Mouse (Mus musculus) forebrain, embryonic 11.5 days (tissue): Measurements from ENCODE around the gene Nop53. TPM values are rescaled to one million over a fixed set of nuclear protein-coding genes. Genes with fewer than 3 reads are reported as not detected.
A peak's percentile ranks its signal among the peaks of the same experiment; 100 is the strongest.

Experiments used
- ATAC-seq: fragments of 200-750 bp; cut with Nextera tagmentation; replicated peaks from 2 replicates; pipeline ENCODE4 v1.8.0; 2017; ENCODE audit warnings: moderate TSS enrichment; ENCODE audit not compliant: low FRiP score
- DNase-seq: peaks from one replicate; pipeline ENCODE4 v3.0.0-alpha.2; 2017; ENCODE audit warnings: low spot score
- H3K27ac ChIP-seq: fragments of 300-500 bp; sonication (generic); 2 replicates; pipeline ENCODE4 v1.5.1; 2014; ENCODE audit warnings: low read depth, low read length
- H3K27me3 ChIP-seq: fragments of 300-500 bp; sonication (generic); 2 replicates; pipeline ENCODE4 v1.6.1; 2014; ENCODE audit warnings: mild to moderate bottlenecking, low read length, mixed read lengths; ENCODE audit not compliant: control insufficient read depth, insufficient read depth
- H3K36me3 ChIP-seq: fragments of 300-500 bp; sonication (generic); 2 replicates; pipeline ENCODE4 v1.6.1; 2014; ENCODE audit warnings: mild to moderate bottlenecking, low read length, moderate library complexity, mixed read lengths; ENCODE audit not compliant: control insufficient read depth, insufficient read depth
- H3K4me1 ChIP-seq: fragments of 300-500 bp; sonication (generic); replicated peaks from 2 replicates; pipeline ENCODE4 v1.6.1; 2014; ENCODE audit warnings: low read length, mixed read lengths; ENCODE audit not compliant: control insufficient read depth, insufficient read depth
- H3K4me2 ChIP-seq: fragments of 300-500 bp; sonication (generic); 2 replicates; pipeline ENCODE4 v1.6.1; 2014; ENCODE audit warnings: low read depth, mild to moderate bottlenecking, low read length, moderate library complexity, mixed read lengths; ENCODE audit not compliant: severe bottlenecking
- H3K4me3 ChIP-seq: fragments of 300-500 bp; sonication (generic); 2 replicates; pipeline ENCODE4 v1.5.1; 2014; ENCODE audit warnings: low read depth, low read length
- H3K9ac ChIP-seq: fragments of 300-500 bp; sonication (generic); 2 replicates; pipeline ENCODE4 v1.6.1; 2014; ENCODE audit warnings: low read length
- H3K9me3 ChIP-seq: fragments of 300-500 bp; sonication (generic); 2 replicates; pipeline ENCODE4 v1.6.1; 2016; ENCODE audit warnings: low read length, mixed read lengths; ENCODE audit not compliant: control insufficient read depth
- WGBS: fragments of 180-500 bp; shearing (Covaris S2); extraction: QIAGEN DNeasy Blood & Tissue Kit; methylation state at CpG from one replicate; pipeline ENCODE4 v1.1.7; 2014; 5-methylcytosine and 5-hydroxymethylcytosine counted together
- polyA plus RNA-seq: library from polyadenylated mRNA; unstranded; fragments of >200 nt; fragmentation: Nextera tagmentation; extraction: Ambion mirVana; gene quantifications from 2 replicates; pipeline ENCODE4 v1.2.1, GENCODE M21; 2014

Nop53 gene
- polyA plus RNA-seq: 169 and 174 TPM in 2 replicates

GRCm38 (mm10) chr7:15945721-15946536 is at the start of gene Nop53:
Gene Nop53 (minus strand): TSS chr7:15946074.
- 2% methylated on average over 59 of the region's 59 CpGs for WGBS
- Histone ChIP-seq H3K27ac (peak within 1 kb of the TSS; percentile 84), H3K36me3 (peaks cover 9% of the 10 kb centered on the region; the same call in 1 of the 2 replicates), H3K4me2 (peak within 1 kb of the TSS; percentile 82), H3K9ac (peak within 1 kb of the TSS; percentile 80), H3K9me3 (no peaks in the 10 kb centered on the region), H3K4me1 (no peaks in the 10 kb centered on the region), H3K4me3 (peak within 1 kb of the TSS; percentile 68), H3K27me3 (no peaks in the 10 kb centered on the region)
- DNase-seq (peak; percentile 94), ATAC-seq (peak; percentile 95)

- Histone ChIP-seq H3K36me3 (peaks cover 2% of the 10 kb centered on the region), H3K4me2 (no peak overlapping the region), H3K27me3 (no peaks in the 10 kb centered on the region), H3K4me1 (no peaks in the 10 kb centered on the region), H3K27ac (no peak overlapping the region), H3K9me3 (no peaks in the 10 kb centered on the region), H3K9ac (no peak overlapping the region), H3K4me3 (no peak overlapping the region)
- ATAC-seq (no peak), DNase-seq (no peak)
- WGBS: 91% methylated on average over 4 of the region's 4 CpGs
These were observed 47.9 kb upstream of the Nop53 start for GRCm38 (mm10) chr7:15993789-15994188.

GRCm38 (mm10) chr7:15993152-15993551 is 47.3 kb upstream of the Nop53 start:
- Histone ChIP-seq H3K9ac (no peak overlapping the region), H3K27me3 (no peaks in the 10 kb centered on the region), H3K4me3 (no peak overlapping the region), H3K9me3 (no peaks in the 10 kb centered on the region), H3K4me1 (no peaks in the 10 kb centered on the region), H3K36me3 (peaks cover 4% of the 10 kb centered on the region), H3K27ac (no peak overlapping the region), H3K4me2 (no peak overlapping the region)
- ATAC-seq (no peak), DNase-seq (no peak)
- 90% methylated on average over 3 of the region's 3 CpGs for WGBS

GRCm38 (mm10) chr7:15991764-15992163 is 45.9 kb upstream of the Nop53 start:
- H3K9me3 ChIP-seq: no peaks in the 10 kb centered on the region
- no peak overlapping the region for H3K27ac ChIP-seq
- no peak overlapping the region for H3K4me2 ChIP-seq
- no peaks in the 10 kb centered on the region for H3K4me1 ChIP-seq
- no peak for ATAC-seq
- 90% methylated on average over 3 of the region's 3 CpGs for WGBS
- H3K4me3 ChIP-seq: no peak overlapping the region
- H3K36me3 ChIP-seq: peaks cover 15% of the 10 kb centered on the region
- no peaks in the 10 kb centered on the region for H3K27me3 ChIP-seq
- DNase-seq: no peak
- no peak overlapping the region for H3K9ac ChIP-seq

- H3K27ac ChIP-seq: no peak overlapping the region
- H3K4me3 ChIP-seq: no peak overlapping the region
- no peak for DNase-seq
- no peaks in the 10 kb centered on the region for H3K4me1 ChIP-seq
- no peak overlapping the region for H3K9ac ChIP-seq
- no peak overlapping the region for H3K4me2 ChIP-seq
- H3K27me3 ChIP-seq: no peaks in the 10 kb centered on the region
- no peaks in the 10 kb centered on the region for H3K9me3 ChIP-seq
- 97% methylated on average over 16 of the region's 16 CpGs for WGBS
- no peak for ATAC-seq
- H3K36me3 ChIP-seq: peaks cover 12% of the 10 kb centered on the region
These were observed 41.9 kb upstream of the Nop53 start for GRCm38 (mm10) chr7:15987661-15988356.

- H3K27ac ChIP-seq: no peak overlapping the region
- no peak overlapping the region for H3K4me2 ChIP-seq
- peaks cover 16% of the 10 kb centered on the region for H3K36me3 ChIP-seq
- no peak overlapping the region for H3K4me3 ChIP-seq
- H3K27me3 ChIP-seq: no peaks in the 10 kb centered on the region
- no peak overlapping the region for H3K9ac ChIP-seq
- DNase-seq (no peak), ATAC-seq (no peak)
- H3K9me3 ChIP-seq: no peaks in the 10 kb centered on the region
- 43% methylated on average over 4 of the region's 4 CpGs for WGBS
- no peaks in the 10 kb centered on the region for H3K4me1 ChIP-seq
These were observed 37.0 kb upstream of the Nop53 start for GRCm38 (mm10) chr7:15982729-15983407.

GRCm38 (mm10) chr7:15981538-15981937 is 35.7 kb upstream of the Nop53 start:
- ATAC-seq (no peak), DNase-seq (no peak)
- H3K36me3 ChIP-seq: peaks cover 9% of the 10 kb centered on the region
- H3K4me1 ChIP-seq: no peaks in the 10 kb centered on the region
- no peak overlapping the region for H3K9ac ChIP-seq
- no peak overlapping the region for H3K4me3 ChIP-seq
- 90% methylated on average over 4 of the region's 4 CpGs for WGBS
- H3K9me3 ChIP-seq: no peaks in the 10 kb centered on the region
- H3K4me2 ChIP-seq: no peak overlapping the region
- H3K27me3 ChIP-seq: no peaks in the 10 kb centered on the region
- no peak overlapping the region for H3K27ac ChIP-seq

GRCm38 (mm10) chr7:15980246-15980645 is 34.4 kb upstream of the Nop53 start:
- H3K9ac ChIP-seq: no peak overlapping the region
- no peaks in the 10 kb centered on the region for H3K4me1 ChIP-seq
- H3K27ac ChIP-seq: no peak overlapping the region
- no peaks in the 10 kb centered on the region for H3K27me3 ChIP-seq
- peaks cover 9% of the 10 kb centered on the region for H3K36me3 ChIP-seq
- no peak overlapping the region for H3K4me2 ChIP-seq
- no peak overlapping the region for H3K4me3 ChIP-seq
- 92% methylated on average over 8 of the region's 8 CpGs for WGBS
- no peaks in the 10 kb centered on the region for H3K9me3 ChIP-seq
- ATAC-seq (no peak), DNase-seq (no peak)
